Mouse (Mus musculus) granulocyte monocyte progenitor cell, adult 5-6 weeks (primary cell): ENCODE results near the gene Tpk1. TPM values are rescaled to one million over a fixed set of nuclear protein-coding genes. Genes with fewer than 3 reads are reported as not detected.

Experiments used
- ATAC-seq: replicated peaks from 2 replicates; pipeline ENCODE4 v1.8.0; 2016; ENCODE audit warnings: mild to moderate bottlenecking, moderate TSS enrichment, inconsistent platforms; ENCODE audit not compliant: poor library complexity, severe bottlenecking
- total RNA-seq, 2 experiments: library from RNA; stranded (forward) in 1 of 2; stranded (reverse) in 1 of 2; fragments of 200-712, 200-1000 nt in 1 of 2; fragments of >200 nt in 1 of 2; fragmentation: Nextera tagmentation in 1 of 2; gene quantifications; 2 replicates each; pipeline ENCODE4 v1.2.3; 2014 to 2017

Gene Tpk1
- total RNA-seq, 2 experiments from 2014 or later, result 3.0 to 4.0 TPM

DNA sequence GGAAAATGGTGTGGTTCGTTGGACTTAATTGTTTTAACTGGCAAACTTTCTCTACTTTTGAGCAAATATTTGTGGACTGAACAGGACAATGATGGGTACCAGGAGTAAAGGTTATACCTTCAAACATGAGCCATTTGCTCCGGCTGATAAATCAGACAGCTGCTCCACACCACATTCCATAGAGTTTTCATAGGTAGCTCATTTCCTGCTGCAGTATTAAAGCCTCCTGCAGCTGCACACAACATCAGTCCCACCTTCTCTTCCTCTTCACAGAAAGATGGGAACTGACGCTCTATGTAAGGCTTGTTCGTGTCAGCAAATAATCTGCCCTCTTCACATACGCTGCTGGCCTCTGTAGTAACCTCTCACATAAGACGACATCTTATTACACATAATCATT lies 22.4 kb downstream of the Tpk1 start:
- ATAC-seq, result no peak

DNA sequence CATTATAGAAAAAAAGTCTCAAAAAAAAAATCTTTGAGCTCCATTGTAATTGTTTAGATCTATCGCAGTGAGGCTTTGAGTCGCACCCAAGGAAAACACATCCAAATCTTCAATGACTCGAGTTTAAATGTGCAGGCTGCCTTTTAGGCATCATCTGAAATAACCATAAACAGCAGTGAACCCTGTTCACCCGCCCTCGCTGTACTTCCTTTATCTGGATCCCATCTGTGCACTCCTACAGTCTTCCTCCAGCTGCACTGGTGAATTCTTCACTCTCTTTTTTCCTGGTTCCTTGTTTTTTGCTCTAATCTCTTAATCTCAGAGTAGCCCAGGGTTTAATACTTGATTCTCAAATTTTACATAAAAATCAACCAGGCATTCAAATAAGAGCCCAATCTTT lies 23.7 kb downstream of the Tpk1 start:
- ATAC-seq, result peak; percentile 39

DNA sequence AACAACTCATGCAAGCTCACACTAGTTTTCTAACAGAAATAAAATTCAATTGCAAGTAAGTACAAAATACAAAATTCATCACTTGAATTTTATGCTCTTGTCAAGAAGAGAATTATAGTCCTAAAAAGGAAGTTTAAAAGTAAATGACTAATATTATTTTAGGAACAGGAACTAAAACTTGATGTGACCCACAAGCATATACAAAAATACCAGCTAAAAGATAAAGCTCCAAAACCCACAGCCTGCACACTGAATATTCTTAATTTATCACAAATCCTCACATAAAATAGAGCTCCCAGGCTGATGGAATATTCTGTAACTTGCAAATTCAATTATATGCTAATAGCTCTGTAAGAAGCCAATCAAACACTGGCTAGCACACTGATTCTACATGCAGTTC lies 25.5 kb downstream of the Tpk1 start:
- no peak for ATAC-seq

DNA sequence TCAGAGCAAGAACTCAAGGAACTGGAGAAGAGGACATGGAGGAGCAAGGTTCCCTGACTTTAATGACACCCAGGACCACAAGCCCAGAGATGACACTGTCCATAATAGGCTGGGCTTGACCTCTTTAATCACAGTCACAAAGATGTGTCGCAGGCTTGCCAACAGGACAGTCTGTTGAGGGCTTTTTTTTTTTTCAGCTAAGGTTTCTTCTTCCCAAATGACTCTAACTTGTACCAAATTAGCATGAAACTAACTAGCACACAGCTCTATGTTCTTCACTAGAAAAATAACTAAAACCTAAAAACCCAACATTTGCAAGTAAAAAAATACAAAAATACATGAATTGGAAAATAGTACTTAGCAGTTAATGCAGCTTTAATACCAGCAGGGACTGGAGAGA lies 27.2 kb downstream of the Tpk1 start:
- no peak for ATAC-seq

DNA sequence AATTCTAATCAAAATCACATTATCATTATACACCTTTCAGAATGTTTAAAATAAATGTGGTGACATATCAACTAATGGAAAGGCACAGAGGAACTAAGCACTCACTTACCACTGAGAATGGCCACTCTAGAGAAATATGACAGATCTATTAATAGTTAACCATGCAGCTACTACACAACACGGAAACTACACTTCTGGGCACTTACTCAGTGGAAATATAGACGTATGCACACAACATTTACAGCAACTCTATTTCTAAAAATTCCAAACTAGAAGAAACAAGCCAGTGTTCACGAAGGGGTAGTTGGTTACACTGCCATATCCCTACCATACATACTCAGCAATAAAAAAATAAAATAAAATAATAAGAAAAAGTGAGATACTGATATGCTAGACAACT lies 28.0 kb downstream of the Tpk1 start:
- ATAC-seq, result peak; percentile 21; the same call in 1 of the 2 replicates

DNA sequence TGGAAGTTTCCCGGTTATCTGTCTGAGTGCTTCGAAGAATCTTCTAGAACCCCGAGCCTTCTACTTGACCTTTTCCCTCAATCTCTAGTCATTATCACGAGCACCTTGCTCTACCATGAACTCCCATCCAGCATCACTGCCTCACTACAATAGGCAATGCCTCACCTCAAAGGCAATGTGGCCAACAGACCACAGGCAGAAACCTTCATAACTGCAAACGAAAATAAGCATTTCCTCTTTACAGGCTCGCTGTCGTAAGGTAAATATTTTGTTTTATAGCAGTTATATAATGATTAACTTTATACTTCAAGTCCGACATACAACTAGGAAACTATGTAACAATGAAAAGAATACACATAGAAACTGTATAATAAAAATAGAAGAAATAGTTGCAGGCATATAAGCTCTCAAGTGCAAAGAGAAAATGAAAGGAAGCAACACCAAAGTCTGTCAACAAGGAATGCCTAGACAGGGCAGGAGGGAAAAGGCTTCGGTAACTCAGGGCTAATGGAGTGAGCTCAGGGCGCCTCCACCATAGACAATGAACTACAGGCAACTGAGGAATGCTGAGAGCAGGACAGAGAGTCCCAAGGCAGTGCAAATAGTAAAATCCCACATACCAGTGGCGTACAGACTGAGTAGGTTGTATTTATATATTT lies 29.0 kb downstream of the Tpk1 start:
- peak; percentile 59 for ATAC-seq

DNA sequence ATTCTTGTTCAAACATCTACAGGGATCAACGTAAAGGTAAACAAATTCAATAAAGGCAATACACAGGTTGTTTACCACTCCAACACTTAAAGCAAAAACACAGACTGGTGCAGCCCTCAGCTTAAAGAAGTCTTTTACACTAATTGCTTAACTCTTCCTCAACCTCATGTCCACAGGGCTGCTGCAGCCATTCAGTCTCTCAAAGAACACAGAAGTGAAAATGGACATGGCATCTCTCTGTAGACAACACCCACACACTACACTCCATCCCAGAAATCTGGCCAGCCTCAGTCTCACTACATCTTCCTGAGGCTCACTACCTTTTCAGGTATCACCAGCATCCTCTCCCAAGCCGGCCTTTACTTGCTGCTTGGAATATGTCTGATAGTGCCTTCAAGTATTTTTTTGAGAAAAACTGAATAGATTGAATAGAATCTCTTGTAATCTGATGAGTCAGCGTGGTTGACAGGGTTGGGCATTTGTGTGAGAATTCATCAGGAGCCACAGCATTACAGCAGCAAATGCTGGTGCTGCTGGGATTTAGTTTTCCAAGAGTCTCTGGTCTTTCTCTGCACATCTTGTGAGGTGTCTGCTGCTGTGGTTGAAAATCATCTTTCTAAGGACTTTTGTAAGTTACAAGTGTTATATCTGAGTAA lies 32.6 kb downstream of the Tpk1 start:
- peak; percentile 77 for ATAC-seq

DNA sequence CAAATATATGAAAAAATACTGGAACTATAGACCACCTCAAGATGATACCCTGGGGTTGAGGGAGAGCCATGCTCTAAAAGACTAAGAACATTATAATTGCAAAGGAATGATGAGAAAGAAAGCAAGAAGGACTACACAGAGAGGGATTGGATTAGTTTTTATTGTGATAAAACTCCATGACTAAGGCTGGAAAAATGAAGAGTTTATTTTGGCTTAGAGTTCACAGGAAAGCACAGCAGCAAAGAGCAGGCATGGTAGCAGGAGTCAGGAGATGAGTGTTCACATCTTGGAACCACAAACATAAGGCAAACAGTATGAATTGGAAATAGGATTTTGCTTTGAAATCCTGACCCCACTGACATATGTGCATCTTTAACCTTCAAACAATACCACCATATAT lies 33.2 kb downstream of the Tpk1 start:
- no peak for ATAC-seq

DNA sequence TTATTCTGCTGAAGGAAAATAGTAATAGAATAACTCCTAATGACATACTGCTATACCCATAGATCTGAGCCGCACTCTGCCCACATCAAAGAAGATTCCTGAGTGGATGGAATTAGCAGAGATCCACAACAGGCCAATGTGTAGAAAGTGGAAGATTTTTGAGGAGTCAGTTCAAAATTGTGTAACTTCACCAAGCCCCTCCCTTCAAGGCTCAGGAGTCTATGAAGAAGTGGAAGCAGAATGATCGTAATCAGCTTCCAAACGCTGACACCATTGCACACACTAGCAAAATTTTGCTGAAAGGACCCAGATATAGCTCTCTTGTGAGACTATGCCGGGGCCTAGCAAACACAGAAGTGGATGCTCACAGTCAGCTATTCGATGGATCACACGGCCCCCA lies 42.6 kb downstream of the Tpk1 start:
- ATAC-seq, result peak; percentile 86

DNA sequence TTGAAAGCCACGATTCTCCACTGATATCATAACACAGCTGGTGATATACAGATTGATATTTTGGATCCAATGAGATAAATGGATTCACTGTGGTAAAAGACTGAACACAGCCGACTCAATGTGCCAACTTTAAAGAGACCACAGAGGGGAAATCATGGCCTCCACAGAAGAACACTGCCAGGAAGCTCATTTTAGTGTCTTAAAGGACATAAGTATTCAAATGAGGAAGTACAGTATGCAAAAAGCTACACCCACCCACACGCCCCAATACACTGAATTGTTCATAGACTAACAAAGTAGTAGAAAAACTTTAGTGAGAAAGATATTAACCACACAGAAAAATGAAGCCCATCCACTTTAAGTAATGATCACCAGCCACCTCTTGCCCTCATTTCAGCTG lies 46.8 kb downstream of the Tpk1 start:
- peak; percentile 93 for ATAC-seq

DNA sequence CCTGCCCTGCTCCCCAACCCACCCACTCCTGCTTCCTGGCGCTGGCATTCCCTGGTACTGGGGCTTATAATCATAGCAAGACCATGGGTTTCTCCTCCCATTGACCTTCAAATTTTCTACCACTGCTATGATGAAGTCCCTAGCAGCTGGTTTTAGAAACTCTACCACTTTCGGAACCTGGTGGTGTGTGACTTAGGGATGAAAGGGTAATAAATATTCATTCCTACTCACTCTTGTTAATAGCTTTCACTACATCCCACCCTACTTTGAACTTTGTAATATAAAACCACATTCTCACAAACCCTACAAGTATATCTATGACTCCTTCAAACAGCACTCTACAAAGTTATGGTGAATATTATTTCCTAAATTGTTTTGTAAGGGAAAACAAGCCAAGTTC lies 54.3 kb downstream of the Tpk1 start:
- no peak for ATAC-seq

DNA sequence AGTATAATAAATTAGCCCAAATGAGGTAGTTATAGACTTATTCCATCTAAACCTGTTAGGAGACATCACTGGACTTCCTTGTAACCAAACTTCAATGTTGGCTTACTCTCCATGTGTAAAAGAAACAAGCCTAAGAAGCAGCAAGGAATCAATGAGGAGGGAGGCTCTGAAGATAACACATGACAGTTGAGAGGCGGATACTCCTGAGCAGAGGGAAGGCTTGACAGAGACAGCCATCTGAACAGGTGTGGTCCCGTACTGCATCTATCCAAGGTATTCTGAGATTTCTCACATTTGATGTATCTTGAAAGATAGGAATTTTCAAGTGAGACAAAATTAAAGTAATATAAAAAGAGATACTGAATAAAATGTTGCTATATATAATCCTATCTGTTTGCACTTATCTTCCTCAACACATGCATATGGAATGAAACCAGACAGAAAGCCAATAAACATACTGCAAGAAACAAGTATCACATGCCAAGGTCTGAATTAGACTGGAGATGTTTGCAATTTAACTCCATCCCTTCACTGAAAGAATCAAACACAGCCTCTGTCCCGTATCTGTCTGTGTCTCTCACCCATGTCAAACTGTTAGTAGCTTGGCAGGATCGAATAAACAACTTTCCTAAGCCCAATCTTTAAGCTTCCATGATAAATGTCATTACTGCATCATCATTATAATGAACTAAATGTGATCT lies 75.1 kb downstream of the Tpk1 start:
- ATAC-seq, result no peak

DNA sequence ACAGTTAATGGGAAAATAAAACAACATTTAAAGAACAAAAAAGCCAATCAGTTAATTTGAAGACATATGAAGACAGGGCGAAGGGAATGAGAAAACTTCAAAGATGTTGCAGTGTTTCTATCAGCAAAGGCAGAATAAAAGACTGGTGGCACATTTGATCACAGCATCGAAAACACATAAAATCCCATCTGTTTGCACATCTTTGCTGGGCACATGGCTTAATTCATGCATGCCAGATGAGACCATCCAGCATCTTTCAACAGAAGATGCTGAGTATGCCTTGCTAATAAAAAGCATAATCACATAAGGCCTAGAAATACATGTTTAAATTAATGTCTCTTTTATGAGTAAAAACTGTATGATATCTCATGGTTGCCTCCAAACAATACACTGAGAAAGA lies 80.8 kb downstream of the Tpk1 start:
- no peak for ATAC-seq

DNA sequence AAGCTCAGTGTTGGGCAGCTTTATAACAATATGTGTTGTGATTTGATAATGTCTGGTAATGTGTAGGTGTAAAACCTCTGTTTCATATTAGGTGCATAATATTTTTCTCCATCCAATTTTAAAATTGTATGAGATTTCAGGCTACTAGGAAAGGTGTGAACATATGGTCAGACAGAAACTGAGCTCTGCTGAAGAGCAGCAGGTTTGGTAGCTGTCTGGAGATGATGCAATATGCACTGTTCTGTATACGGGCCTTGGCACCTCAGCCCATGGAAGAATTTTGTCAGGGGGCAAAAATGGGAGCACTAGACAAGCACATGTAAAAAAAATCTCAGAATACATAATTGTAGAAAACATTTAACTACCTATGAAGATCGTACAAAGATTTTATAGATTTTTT lies 84.3 kb downstream of the Tpk1 start:
- ATAC-seq, result no peak

DNA sequence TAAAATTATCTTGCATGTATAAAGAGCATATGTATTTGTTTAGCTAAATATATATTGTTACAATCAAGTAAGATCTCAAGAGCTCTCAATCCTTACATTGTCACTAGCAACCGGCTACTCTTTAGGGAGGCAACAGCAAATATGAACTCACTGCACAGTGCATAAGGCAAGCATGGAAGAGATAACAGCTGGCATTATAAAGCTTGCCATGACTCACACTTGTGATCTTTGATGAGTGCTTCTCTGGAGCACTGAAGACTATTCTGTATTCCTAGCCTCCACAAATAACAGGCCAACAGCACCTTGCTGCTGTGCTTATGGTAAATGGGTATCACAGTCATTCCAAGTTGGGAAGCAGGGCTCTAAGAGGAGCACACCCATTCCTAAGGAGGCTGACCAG lies 98.2 kb downstream of the Tpk1 start:
- ATAC-seq, result no peak

DNA sequence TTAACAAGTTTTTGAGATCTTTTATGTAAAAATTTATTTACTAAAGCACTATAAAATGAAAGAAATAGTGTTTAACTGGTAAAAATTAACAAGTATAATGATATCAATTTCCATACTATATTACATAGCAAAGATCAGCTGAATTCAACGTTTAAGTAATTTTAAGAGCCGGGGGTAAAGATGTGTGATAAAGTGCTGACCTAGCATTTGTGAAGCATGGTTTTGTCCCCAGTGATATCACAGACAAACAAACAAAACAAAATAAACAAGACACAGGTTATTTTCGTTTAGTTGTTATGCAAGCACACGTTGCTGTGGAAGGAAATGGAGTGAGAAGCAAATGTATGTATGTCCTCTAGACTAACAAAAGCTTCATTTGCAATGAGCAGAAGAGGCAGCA lies 103.6 kb downstream of the Tpk1 start:
- no peak for ATAC-seq

DNA sequence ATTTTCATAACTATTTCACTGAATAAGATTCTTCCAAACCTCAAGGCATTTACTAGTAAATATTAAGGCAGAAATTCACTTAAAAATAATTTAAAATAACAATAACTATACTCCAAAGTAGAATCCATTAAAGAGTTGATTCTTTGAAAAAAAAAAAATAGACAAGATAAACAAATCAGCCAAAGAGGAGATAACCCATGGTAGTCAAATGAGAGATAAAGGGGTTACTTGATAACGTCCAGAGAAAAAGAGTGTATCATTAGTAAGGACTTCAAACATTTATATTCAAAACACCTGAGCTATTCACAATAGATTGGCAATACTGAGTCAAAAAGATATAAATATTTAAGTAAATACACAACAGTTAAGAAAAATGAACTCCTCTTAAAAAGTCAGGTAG lies 114.7 kb downstream of the Tpk1 start:
- no peak for ATAC-seq

DNA sequence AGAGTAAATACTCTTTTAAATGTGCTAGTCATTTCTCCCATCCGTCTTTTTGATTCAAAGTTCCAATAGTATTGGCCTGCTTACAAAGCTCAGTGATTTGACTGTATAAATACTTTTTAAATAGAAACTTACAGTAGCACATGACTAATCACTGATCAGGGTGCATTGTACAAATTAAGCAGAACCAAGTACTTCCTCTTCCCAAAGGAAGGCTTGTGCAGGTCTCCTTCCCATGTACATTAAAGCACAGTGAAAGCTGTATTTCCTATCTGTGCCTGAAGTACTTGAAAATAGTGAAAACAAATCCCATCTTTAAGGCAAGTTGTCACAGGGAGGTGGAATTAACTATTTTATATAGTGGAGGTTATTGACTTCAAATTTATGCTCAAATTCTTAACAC lies 119.5 kb downstream of the Tpk1 start:
- peak; percentile 69 for ATAC-seq

DNA sequence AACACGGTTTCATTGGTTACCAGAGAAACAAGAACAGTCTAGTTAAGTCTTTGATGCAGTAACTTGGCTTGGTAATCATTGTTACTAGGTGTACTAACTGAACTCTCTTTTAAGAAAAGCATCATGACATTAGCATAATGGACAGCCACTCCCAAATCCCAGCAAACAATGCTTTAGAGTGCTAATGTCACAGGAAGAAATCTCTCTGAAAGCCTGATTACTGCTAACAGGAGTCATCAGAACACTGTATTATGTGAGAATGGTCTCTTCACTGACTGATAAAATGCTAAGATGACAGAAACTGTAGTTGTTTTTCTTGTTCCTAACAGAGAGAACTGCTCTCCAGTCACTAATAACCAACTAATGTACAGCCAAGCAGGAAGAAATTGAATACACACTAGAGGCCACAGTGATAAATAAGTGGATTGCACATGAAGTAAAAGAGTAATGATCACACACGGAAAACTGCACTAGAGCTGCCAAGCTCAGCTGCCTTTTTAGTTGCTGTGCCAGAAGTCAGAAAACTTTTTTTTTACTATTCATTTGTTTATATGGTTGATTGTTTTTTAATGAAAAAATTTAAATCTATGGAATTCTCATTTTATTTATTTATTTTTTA lies 128.7 kb downstream of the Tpk1 start:
- no peak for ATAC-seq

DNA sequence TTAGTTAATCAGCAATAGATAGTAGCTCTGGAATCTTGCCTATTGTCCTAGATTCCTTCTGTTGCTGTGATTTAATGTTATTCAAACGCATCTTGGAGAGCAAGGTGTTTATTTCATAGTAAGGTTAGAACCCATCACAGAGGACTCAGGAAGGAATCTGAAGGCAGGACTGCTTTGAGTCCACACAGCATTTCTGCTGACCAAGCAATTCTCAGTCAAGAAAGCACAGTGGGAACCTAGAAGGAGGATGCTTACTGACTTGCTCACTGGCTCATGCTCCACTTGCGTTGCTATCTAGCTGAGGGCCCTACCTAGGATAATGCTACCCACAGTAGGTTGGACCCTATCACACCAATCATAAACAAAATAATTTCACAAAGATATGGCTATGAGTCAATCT lies 130.6 kb downstream of the Tpk1 start:
- no peak for ATAC-seq

DNA sequence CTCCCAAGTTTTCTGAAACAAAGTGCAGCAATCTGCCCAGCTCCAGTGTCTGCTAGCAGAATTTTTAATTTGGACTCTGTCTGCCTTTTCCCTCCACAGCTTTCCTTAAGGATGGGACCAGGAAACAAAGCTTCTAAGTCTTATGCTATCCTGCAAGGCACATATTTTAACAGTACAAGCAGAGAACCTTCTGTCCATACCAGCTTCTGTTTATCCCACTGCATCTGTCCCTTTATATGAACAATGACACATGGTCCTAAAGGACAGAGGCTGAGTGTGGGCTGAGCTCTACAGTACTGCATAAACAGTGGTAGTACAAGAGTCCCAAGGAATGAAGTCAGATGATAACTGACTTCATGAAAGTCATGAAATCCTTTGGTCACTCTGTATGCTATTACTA lies 132.8 kb downstream of the Tpk1 start:
- no peak for ATAC-seq
